Mouse (Mus musculus) cerebellum, adult (tissue): ENCODE results near the gene Itpkb.

Source experiments
- ATAC-seq: cut with Nextera tagmentation; 2 replicates; pipeline ENCODE4 v1.9.2; 2017; ENCODE audit warnings: mild to moderate bottlenecking, moderate library complexity, mixed read lengths; ENCODE audit not compliant: insufficient number of reproducible peaks, low FRiP score, low TSS enrichment

The Itpkb gene

GRCm38 (mm10) chr1:180330145-180330706, at the start of gene Itpkb:
Itpkb (plus strand) TSS chr1:180330485.
- ATAC-seq = no peak

DNA sequence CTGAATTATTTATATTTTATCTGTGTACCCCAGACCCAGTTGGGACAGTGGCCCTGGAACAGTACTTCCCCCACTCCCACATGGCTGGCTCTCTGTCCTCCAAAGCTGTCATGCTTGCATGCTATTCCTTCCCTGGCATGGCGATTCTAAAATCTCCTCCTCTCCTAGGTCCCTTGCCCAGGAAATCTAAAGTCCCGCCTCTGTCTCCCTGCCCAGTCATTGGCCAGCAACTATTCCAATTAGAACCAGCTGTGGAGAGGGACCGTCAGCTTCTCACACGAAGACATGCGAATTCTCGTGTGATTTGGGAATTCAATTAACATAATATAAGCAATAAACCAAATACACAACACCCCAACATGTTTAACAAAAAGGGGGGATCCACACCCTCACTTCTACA, 47.7 kb upstream of the Itpkb start:
- no peak for ATAC-seq

- no peak for ATAC-seq
These were observed 46.2 kb upstream of the Itpkb start for GRCm38 (mm10) chr1:180283813-180284768.

GRCm38 (mm10) chr1:180286081-180286831, 44.0 kb upstream of the Itpkb start:
- ATAC-seq = no peak

- no peak for ATAC-seq
These were observed 42.1 kb upstream of the Itpkb start for GRCm38 (mm10) chr1:180288227-180288626.

- ATAC-seq = no peak
These were observed 41.3 kb upstream of the Itpkb start for GRCm38 (mm10) chr1:180288872-180289468.

- no peak for ATAC-seq
These were observed 40.5 kb upstream of the Itpkb start for GRCm38 (mm10) chr1:180289788-180290187.

- no peak for ATAC-seq
These were observed 39.9 kb upstream of the Itpkb start for GRCm38 (mm10) chr1:180290358-180290757.

- ATAC-seq = no peak
These were observed 34.2 kb upstream of the Itpkb start for GRCm38 (mm10) chr1:180296088-180296487.

GRCm38 (mm10) chr1:180299697-180300096, 30.6 kb upstream of the Itpkb start:
- ATAC-seq = no peak

DNA sequence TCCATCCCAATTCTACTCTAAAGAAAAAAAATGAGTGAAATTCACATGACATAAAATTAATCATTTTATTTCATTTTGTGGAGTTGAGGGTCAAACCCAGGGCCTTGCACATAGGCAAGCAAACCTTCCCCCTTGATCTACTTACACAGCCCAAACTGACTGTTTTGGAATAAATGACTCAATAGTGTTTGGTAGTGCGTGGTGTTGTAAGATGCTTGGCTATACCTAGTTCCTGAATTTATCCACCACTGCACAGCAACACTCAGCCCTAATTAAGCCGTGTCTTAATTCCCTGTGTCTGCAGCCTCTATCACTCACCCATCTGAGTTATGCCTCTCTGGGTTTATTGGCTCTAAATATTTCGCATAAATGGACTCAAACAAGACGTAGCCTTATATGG, 30.0 kb upstream of the Itpkb start:
- ATAC-seq = no peak

DNA sequence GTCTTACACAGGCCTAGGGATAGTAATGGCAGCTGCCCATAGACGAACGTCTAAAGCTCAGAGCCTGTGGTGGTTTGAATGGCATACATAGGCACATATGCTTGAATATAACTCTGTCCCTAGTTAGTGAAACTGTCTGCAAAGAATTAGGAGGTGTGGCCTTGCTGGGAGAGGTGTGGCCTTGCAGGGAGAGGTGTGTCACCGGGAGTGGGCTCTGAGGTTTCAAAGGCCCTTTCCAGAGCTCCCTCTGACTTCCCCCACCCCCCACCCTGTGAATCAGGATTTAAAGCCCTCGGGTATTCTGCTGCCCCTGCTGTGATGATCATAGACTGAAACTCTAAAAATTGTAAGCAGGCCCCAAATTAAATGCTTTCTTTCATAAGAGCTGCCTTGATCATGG, 29.3 kb upstream of the Itpkb start:
- no peak for ATAC-seq

- no peak for ATAC-seq
These were observed 27.8 kb upstream of the Itpkb start for GRCm38 (mm10) chr1:180302253-180303120.

GRCm38 (mm10) chr1:180303600-180303999, 26.7 kb upstream of the Itpkb start:
- no peak for ATAC-seq

- ATAC-seq = no peak
These were observed 23.4 kb upstream of the Itpkb start for GRCm38 (mm10) chr1:180306889-180307288.

DNA sequence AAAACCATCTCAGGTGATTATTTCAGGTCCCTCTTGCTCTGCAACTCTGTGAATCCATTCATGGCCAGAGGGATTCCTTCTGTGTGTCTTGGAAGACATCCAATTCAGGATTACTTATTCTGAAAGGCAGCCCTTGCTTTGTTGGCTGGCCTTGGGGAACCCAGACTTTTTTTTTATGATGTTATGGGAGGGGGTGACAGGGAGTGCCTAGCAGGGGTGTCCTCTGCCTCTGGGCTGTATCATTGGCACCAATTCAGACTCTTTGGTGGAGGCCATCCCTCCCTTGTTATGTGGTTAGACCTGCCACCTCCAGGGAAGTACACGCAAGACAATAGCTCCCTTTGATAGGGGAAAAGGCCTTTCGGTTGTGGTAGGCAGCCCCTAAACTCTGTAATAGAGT, 22.6 kb upstream of the Itpkb start:
- ATAC-seq = no peak

GRCm38 (mm10) chr1:180308897-180309296, 21.4 kb upstream of the Itpkb start:
- no peak for ATAC-seq

DNA sequence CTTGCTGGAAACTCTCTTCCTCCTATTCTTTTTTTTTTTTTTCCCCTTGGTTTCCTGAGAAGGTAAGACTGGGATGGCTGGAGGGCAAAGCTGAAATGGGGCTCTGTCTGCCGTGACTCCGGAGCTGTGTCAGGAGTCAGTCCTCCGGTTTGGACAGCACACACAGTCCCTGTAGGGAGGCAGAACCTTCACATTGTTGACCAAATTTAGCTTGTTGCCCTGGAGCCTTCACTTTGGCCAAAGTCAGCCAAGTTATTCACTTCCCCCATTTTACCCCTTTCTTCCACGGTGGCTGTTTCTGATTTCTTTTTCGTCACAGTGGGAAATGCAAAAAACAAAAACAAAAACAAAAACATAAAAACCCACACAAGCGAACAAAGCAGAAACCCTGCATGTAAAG, 18.0 kb upstream of the Itpkb start:
- no peak for ATAC-seq

- ATAC-seq = peak; percentile 46; the same call in 1 of the 2 replicates
These were observed 17.4 kb upstream of the Itpkb start for GRCm38 (mm10) chr1:180312792-180313311.
